Mouse (Mus musculus) embryonic fibroblast, embryonic 13.5 days (primary cell): ENCODE data around the gene Sec14l5. TPM values are rescaled to one million over a fixed set of nuclear protein-coding genes. Genes with fewer than 3 reads are reported as not detected.

Experiments used
- H3K27ac ChIP-seq: 2 replicates; pipeline ENCODE4 v1.5.1; 2012; ENCODE audit warnings: low read length, control low read depth, inconsistent platforms; ENCODE audit not compliant: insufficient read depth
- H3K4me1 ChIP-seq: 2 replicates; pipeline ENCODE4 v1.6.1; 2011; ENCODE audit warnings: low read length; ENCODE audit not compliant: control insufficient read depth, insufficient read depth
- H3K4me3 ChIP-seq: 2 replicates; pipeline ENCODE4 v1.5.1; 2011; ENCODE audit warnings: mild to moderate bottlenecking, control low read depth, low read length; ENCODE audit not compliant: insufficient read depth
- CTCF ChIP-seq: IDR thresholded peaks from 2 replicates; pipeline ENCODE4 v1.5.1; 2011; ENCODE audit warnings: mild to moderate bottlenecking, control low read depth, low read length, moderate library complexity, borderline replicate concordance; ENCODE audit not compliant: insufficient read depth
- POLR2A ChIP-seq: IDR thresholded peaks from 2 replicates; pipeline ENCODE4 v1.6.1; 2011; ENCODE audit warnings: low read depth, mild to moderate bottlenecking, control low read depth, low read length, moderate library complexity
- polyA plus RNA-seq: library from polyadenylated mRNA; stranded (reverse); fragments of >200 nt; gene quantifications from 2 replicates; pipeline ENCODE4 v1.2.4, GENCODE M21; 2011; ENCODE audit warnings: low read depth; ENCODE audit not compliant: missing spikeins, insufficient read length

Sec14l5 gene
- polyA plus RNA-seq, 1 experiment: not detected

DNA sequence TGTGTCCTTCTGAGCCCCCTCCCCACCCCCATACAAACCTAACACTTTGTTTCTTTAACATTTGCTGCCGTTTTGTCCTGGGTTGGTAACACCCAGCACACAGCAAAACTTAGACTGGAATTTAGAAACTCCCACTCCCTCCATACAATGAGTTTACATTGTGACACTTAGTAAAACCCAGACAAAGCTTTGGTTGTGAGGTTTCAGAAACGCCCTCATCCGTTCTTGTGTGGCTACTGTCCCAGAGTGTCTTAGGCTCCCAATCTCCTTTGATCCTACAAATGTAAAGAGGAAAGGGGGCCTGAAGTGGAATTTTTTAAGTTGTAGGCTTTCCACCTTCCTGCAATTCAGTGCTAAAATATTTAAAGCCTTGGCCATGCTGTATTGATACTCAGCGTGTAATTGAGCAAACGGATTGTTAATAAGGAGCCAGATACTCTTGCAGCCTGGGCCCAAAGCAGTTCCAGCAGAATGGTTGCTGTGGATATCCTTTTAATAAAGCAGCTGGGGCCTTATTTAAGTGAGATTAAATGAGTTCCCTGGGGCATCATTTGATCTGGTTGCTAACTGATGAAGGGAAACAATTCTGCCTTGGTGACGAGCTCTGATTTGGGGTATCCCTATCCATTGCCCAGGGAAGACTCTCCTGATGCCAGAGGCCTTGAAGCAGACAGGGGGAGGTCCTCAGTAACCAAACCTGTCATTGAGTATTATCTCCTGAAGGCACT, 6.6 kb downstream of the Sec14l5 start:
- Histone ChIP-seq H3K27ac (no peak overlapping the region), H3K4me3 (no peak overlapping the region), H3K4me1 (no peaks in the 10 kb centered on the region)
- TF ChIP-seq CTCF (no peak), POLR2A (no peak)

DNA sequence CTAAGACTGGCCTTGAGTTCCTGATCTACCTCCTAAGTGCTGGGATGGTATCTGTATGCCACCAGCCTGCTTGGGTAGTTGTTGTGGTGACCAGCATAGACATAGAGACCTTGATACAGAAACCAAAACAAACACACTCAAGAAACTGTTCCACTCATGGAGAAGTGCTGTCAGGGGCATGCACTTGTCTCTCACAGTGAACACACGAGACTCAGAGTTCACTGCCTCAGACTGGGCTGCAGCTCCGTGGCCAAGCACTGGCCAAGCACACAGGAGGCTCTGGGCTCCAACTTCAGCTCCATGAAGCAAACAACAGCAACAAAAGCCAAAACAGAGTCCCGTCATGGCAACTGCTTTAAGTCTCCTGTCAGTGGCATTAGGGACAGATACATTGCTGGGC, 8.1 kb downstream of the Sec14l5 start:
- TF ChIP-seq POLR2A: no peak
- TF ChIP-seq CTCF: no peak

DNA sequence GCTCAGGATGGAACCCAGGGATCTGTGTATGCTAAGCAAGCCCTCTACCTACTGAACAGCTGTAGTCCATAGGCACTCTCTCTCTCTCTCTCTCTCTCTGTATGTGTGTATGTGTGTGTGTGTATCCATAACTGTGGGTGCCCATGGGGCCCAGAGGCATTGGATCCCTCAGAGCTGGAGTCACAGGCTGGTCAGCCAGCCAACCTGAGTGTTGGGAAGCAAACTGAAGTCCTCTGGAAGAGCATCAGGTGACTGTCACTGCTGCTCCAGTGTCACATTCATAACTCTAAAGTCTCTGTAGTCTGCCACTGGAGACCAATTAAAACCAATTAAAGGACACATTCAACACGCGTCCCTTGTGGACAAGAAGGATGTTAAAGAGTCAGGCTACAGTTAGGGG, 9.6 kb downstream of the Sec14l5 start:
- H3K4me1 ChIP-seq: no peaks in the 10 kb centered on the region
- H3K4me3 ChIP-seq: no peak overlapping the region
- no peak for TF ChIP-seq POLR2A
- TF ChIP-seq CTCF: no peak
- no peak overlapping the region for H3K27ac ChIP-seq

More for the DNA sequence above, 8.1 kb downstream of the Sec14l5 start:
- H3K4me3 ChIP-seq: no peak overlapping the region
- no peaks in the 10 kb centered on the region for H3K4me1 ChIP-seq
- H3K27ac ChIP-seq: no peak overlapping the region

DNA sequence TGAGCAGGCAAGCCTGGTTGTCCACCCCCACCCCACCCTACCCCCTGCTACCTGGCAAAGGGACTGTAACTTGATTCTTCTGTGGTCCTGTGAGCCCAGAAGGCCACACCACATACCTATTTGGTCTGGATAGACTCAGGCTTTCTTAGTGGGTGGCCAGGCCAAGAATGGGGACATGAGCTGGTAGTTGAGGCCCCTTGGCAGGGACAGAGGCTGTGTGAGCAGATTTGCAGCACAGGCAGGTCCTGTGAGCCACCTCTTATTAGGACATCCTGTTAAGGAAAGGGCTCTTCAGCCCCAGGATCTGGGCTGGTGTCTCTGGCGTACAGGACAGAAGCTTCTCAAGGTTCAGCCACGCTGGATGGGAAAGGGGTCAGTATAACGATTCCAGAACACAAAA, 10.2 kb downstream of the Sec14l5 start:
- no peak for TF ChIP-seq POLR2A
- no peak for TF ChIP-seq CTCF
- H3K4me3 ChIP-seq: no peak overlapping the region
- no peak overlapping the region for H3K27ac ChIP-seq

DNA sequence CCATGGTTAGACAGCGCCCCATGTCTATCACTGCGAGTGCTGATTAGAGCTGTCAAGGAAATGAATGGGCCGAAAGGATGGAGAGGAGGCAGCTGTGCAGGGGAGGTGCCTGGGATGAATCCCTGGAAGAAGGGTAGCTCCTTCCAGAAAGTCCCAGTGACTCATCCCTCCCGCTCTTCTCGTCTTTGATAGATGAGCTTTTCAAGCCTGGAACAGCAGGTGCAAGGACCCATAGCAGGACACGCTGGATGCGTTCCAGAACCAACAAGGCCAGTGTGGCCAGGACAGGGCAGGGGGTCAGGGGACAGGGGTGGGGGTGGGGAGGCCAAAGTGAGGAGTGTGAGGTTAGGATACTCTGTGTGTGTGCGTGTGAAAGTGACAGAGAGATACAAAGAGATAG, 12.3 kb downstream of the Sec14l5 start:
- no peak overlapping the region for H3K27ac ChIP-seq
- TF ChIP-seq CTCF (no peak), POLR2A (no peak)
- H3K4me1 ChIP-seq: no peaks in the 10 kb centered on the region
- H3K4me3 ChIP-seq: no peak overlapping the region

More for the DNA sequence above, 10.2 kb downstream of the Sec14l5 start:
- no peaks in the 10 kb centered on the region for H3K4me1 ChIP-seq

DNA sequence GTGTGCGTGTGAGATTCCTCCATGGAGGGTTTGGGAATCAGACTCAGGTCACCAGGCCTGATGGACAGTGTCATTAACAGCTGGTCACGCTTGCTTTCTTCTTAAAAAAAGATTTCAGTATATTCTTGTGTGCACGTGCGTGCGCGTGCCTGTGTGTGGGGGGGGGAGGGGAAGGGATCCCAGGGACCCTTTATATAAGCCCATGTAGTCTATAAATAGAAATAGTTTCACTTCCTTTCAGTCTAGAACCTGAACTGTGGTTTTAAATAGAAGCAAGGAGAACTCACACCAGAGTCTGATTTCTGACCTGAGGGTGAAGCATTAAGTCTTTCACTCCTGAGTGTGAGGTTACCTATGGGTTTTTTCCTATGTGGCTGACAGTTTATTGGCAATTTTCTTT, 17.4 kb downstream of the Sec14l5 start:
- Histone ChIP-seq H3K4me3 (no peak overlapping the region), H3K4me1 (no peaks in the 10 kb centered on the region), H3K27ac (no peak overlapping the region)
- TF ChIP-seq POLR2A (no peak), CTCF (no peak)

DNA sequence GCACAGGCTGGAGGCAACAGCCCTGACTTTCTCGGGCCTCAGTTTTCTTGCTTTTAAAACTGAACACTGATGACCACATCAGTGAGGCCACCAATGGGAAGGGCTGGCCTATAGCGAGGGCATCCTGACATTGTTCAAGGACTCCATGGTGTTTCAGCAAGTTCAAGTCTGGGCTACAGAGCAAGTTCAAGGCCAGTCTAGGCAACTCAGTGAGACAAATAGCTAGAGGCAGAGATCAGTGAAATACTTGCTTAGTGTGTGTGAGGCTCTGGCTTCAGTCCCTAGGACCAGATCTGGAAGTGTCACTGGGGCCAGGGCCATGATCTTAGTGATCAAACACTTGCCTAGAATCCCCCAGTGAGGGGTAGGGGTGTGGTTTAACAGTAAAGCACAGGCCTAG, 21.1 kb downstream of the Sec14l5 start:
- Histone ChIP-seq H3K27ac (no peak overlapping the region), H3K4me3 (no peak overlapping the region), H3K4me1 (no peaks in the 10 kb centered on the region)
- TF ChIP-seq POLR2A: no peak
- no peak for TF ChIP-seq CTCF

DNA sequence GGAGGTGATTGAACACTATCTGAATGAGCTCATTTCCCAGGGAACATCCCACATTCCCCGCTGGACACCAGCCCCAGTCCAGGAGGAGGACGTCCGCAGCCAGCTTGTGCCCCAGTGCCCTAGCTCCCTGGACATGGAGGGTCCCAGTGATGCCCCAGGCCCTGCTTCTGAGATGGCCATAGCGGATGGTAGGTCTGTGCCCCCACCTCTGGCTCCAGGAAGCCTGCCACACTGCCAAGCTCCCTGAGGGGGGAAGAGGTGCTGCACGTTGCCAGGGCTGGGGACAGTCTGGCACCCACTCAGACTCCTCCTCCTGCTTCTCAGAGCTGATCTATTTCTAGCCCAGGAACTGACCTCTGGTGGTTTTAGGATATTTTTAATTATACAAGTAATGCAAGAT, 21.9 kb downstream of the Sec14l5 start:
- no peak overlapping the region for H3K4me3 ChIP-seq
- no peak overlapping the region for H3K27ac ChIP-seq
- TF ChIP-seq CTCF (no peak), POLR2A (no peak)
- H3K4me1 ChIP-seq: no peaks in the 10 kb centered on the region

DNA sequence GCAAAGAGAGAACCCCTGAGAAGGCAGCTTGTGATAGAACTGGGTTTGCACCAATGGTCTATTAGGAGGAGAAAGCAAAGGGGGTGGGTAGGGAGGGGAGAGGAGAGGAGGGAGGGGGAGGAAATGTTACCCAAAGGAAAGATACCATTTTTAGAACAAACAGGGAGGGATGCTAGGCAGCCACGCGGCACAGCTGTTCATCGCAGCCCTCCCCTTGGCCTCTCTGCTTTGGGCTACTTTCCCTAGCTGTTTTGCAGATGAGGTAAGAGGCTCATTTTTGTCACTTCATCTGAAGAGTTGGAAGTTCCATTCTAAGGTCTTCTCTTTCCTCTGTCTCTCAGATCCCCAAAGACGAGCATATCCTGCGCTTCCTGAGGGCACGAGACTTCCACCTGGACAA, 25.7 kb downstream of the Sec14l5 start:
- Histone ChIP-seq H3K4me3 (no peak overlapping the region), H3K27ac (no peak overlapping the region), H3K4me1 (no peaks in the 10 kb centered on the region)
- TF ChIP-seq POLR2A (no peak), CTCF (no peak)

DNA sequence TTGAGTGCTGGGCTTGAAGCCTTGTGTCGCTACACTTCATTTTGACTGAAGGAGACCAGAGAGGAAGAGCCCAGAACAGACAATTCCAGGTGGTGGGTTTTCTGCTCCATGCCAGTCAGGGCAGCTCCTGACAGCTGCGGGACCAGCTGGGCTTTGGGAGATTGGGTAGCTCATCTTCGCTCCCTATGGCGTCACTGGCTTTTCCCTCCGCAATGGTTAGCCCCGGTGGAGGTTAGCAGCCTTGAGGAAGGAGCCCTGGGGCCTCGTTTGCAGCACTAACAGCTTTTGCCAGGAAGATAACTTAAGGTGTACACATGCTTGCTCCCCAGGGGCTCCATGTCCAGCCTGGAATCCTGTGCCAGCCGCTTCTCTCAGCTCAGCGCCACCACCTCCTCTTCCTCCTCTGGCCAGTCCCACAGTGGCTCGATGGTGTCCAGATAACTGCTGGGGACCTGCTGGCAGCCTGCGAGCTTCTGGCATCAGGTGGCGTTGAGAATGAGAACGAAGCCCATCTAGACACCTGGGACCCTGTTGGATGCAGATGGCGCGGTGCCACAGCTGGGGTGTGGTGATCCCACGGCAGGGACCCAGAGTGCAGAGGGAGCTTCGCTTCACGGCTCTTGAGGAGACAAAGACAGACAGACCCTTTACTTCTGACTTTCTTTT, 36.5 kb downstream of the Sec14l5 start:
- Histone ChIP-seq H3K4me1 (no peaks in the 10 kb centered on the region), H3K27ac (no peak overlapping the region), H3K4me3 (no peak overlapping the region)
- TF ChIP-seq POLR2A: no peak
- TF ChIP-seq CTCF: no peak

DNA sequence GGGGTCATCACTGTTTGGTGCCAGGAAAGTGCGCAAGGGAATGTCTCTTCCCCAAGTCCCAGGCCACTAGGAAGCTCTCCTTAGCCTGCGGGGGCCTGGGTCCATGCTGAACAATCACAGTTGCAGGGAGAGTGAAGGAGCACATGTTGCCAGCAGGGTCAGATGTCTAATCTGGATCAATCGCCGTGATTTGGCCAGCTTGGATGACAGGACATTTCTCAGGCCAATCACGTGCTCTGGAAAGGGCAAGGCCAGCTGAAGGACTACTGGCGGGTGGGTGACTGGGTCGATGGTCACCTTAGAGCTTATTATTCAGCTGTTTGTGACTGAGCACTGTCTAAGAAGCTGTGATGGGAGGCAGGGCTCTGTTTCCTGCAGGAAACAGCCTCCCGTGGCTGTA, 37.2 kb downstream of the Sec14l5 start:
- Histone ChIP-seq H3K27ac (no peak overlapping the region), H3K4me1 (no peaks in the 10 kb centered on the region), H3K4me3 (no peak overlapping the region)
- TF ChIP-seq CTCF (no peak), POLR2A (no peak)
